Mouse (Mus musculus) midbrain, postnatal 0 days (tissue): ENCODE data around the gene Ss18l2. TPM values are rescaled to one million over a fixed set of nuclear protein-coding genes. Genes with fewer than 3 reads are reported as not detected.

ENCODE experiments used
- ATAC-seq: fragments of 200-750 bp; cut with Nextera tagmentation; 2 replicates; pipeline ENCODE4 v1.8.0; 2017; ENCODE audit warnings: moderate number of reproducible peaks, mild to moderate bottlenecking, moderate TSS enrichment, moderate library complexity; ENCODE audit not compliant: low FRiP score
- DNase-seq: peaks from one replicate; pipeline ENCODE4 v3.0.0-alpha.2; 2015; ENCODE audit warnings: low spot score
- H3K27ac ChIP-seq: fragments of 300-500 bp; sonication (generic); 2 replicates; pipeline ENCODE4 v1.5.1; 2014; ENCODE audit warnings: low read depth, mild to moderate bottlenecking, low read length, mixed read lengths
- H3K27me3 ChIP-seq: fragments of 300-500 bp; sonication (generic); 2 replicates; pipeline ENCODE4 v1.6.1; 2014; ENCODE audit warnings: low read length, control low read depth, mixed read lengths; ENCODE audit not compliant: insufficient read depth
- H3K36me3 ChIP-seq: fragments of 300-500 bp; sonication (generic); 2 replicates; pipeline ENCODE4 v1.6.1; 2014; ENCODE audit warnings: low read length, control low read depth, mixed read lengths; ENCODE audit not compliant: insufficient read depth
- H3K4me1 ChIP-seq: fragments of 300-500 bp; sonication (generic); 2 replicates; pipeline ENCODE4 v1.6.1; 2014; ENCODE audit warnings: mild to moderate bottlenecking, control low read depth, antibody characterized with exemption, low read length, mixed read lengths; ENCODE audit not compliant: insufficient read depth
- H3K4me2 ChIP-seq: fragments of 300-500 bp; sonication (generic); 2 replicates; pipeline ENCODE4 v1.6.1; 2014; ENCODE audit warnings: low read depth, mild to moderate bottlenecking, low read length, mixed read lengths; ENCODE audit not compliant: poor library complexity, severe bottlenecking
- H3K4me3 ChIP-seq: fragments of 300-500 bp; sonication (generic); 2 replicates; pipeline ENCODE4 v1.5.1; 2014; ENCODE audit warnings: low read depth, mild to moderate bottlenecking, low read length, moderate library complexity
- H3K9ac ChIP-seq: fragments of 300-500 bp; sonication (generic); replicated peaks from 2 replicates; pipeline ENCODE4 v1.6.1; 2014; ENCODE audit warnings: mild to moderate bottlenecking, low read length, moderate library complexity, mixed read lengths; ENCODE audit not compliant: poor library complexity, severe bottlenecking
- H3K9me3 ChIP-seq: fragments of 300-500 bp; sonication (generic); 2 replicates; pipeline ENCODE4 v1.6.1; 2016; ENCODE audit warnings: low read length, control low read depth
- CTCF ChIP-seq: IDR thresholded peaks from 2 replicates; pipeline ENCODE4 v1.5.1; 2016; ENCODE audit warnings: antibody characterized with exemption, mild to moderate bottlenecking
- WGBS: fragments of 180-500 bp; shearing (Covaris S2); extraction: QIAGEN DNeasy Blood & Tissue Kit; methylation state at CpG from one replicate; pipeline ENCODE4 v1.1.7; 2014; 5-methylcytosine and 5-hydroxymethylcytosine counted together
- polyA plus RNA-seq: library from polyadenylated mRNA; unstranded; fragments of >200 nt; fragmentation: Nextera tagmentation; extraction: Ambion mirVana; gene quantifications from 2 replicates; pipeline ENCODE4 v1.2.1, GENCODE M21; 2015
- total RNA-seq: library from RNA; depleted of rRNA; stranded (reverse); fragments of >200 nt; gene quantifications from 2 replicates; pipeline ENCODE4 v1.2.3, GENCODE M21; 2014

Ss18l2 gene
- total and polyA plus RNA-seq, 2 experiments from 2014 or later: 59.6 to 204 TPM

GRCm38 (mm10) chr9:121690734-121691133, 19.4 kb upstream of the Ss18l2 start:
- Histone ChIP-seq H3K4me2 (peak overlapping the region; percentile 54), H3K9ac (0 out of 2 replicates have a peak overlapping the region, but pooled peaks have one; percentile 19), H3K27ac (peak overlapping the region; percentile 80), H3K27me3 (no peaks in the 10 kb centered on the region), H3K36me3 (peaks cover 26% of the 10 kb centered on the region), H3K9me3 (no peaks in the 10 kb centered on the region), H3K4me1 (peaks cover 6% of the 10 kb centered on the region; the same call in 1 of the 2 replicates), H3K4me3 (peak overlapping the region; percentile 27; the same call in 1 of the 2 replicates)
- no peak for DNase-seq
- ATAC-seq: peak; percentile 41; the same call in 1 of the 2 replicates
- 55% methylated on average over 7 of the region's 7 CpGs for WGBS
- TF ChIP-seq CTCF: no peak

GRCm38 (mm10) chr9:121694736-121695135, 15.4 kb upstream of the Ss18l2 start:
- no peak overlapping the region for H3K4me2 ChIP-seq
- 83% methylated on average over 12 of the region's 12 CpGs for WGBS
- no peaks in the 10 kb centered on the region for H3K9me3 ChIP-seq
- ATAC-seq (no peak), DNase-seq (no peak)
- H3K36me3 ChIP-seq: peaks cover 23% of the 10 kb centered on the region; the same call in 1 of the 2 replicates
- H3K27ac ChIP-seq: no peak overlapping the region
- TF ChIP-seq CTCF: no peak
- no peak overlapping the region for H3K9ac ChIP-seq
- H3K4me1 ChIP-seq: peaks cover 6% of the 10 kb centered on the region; the same call in 1 of the 2 replicates
- no peaks in the 10 kb centered on the region for H3K27me3 ChIP-seq
- no peak overlapping the region for H3K4me3 ChIP-seq

GRCm38 (mm10) chr9:121696626-121697025, 13.5 kb upstream of the Ss18l2 start:
- H3K9me3 ChIP-seq: no peaks in the 10 kb centered on the region
- peaks cover 23% of the 10 kb centered on the region; the same call in 1 of the 2 replicates for H3K36me3 ChIP-seq
- DNase-seq (no peak), ATAC-seq (peak; percentile 21; the same call in 1 of the 2 replicates)
- H3K27me3 ChIP-seq: no peaks in the 10 kb centered on the region
- H3K4me2 ChIP-seq: no peak overlapping the region
- 92% methylated on average over 9 of the region's 9 CpGs for WGBS
- no peak for TF ChIP-seq CTCF
- H3K9ac ChIP-seq: no peak overlapping the region
- H3K27ac ChIP-seq: no peak overlapping the region
- no peaks in the 10 kb centered on the region for H3K4me1 ChIP-seq
- H3K4me3 ChIP-seq: no peak overlapping the region

DNA sequence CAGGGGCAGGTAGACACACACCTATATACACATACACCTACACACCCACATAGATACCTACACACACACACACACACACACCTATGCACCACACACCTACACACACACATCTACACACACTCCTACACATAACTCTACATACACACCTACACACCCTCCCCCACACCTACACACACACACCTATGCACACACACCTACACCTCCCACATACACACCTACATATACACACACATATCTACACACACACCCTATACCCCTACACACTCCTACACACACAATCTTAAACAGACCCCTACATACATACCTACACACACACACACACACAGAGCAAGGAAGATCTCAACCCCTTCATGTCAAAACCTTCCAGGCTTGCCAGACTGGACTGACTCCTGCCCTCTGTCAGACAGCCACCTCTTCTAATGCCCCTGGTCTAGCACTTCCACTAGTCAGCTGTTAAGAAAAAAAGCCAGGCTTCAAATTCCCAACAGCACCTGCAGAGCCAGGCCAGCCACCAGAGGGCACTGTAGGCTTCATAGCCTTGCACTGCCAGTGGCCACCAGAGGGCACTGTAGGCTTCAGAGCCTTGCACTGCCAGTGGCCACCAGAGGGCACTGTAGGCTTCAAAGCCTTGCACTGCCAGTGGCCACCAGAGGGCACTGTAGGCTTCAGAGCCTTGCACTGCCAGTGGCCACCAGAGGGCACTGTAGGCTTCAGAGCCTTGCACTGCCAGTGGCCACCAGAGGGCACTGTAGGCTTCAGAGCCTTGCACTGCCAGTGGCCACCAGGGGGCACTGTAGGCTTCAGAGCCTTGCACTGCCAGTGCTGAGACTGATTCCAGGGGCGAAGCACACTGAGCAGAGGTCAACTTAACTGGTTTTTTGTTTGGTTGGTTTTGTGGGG, 12.7 kb upstream of the Ss18l2 start:
- Histone ChIP-seq H3K4me2 (no peak overlapping the region), H3K27ac (no peak overlapping the region), H3K4me1 (no peaks in the 10 kb centered on the region), H3K9ac (no peak overlapping the region), H3K9me3 (no peaks in the 10 kb centered on the region), H3K27me3 (no peaks in the 10 kb centered on the region), H3K4me3 (no peak overlapping the region), H3K36me3 (peaks cover 20% of the 10 kb centered on the region; the same call in 1 of the 2 replicates)
- TF ChIP-seq CTCF: peak; percentile 98
- WGBS: 100% methylated on average over 1 of the region's 1 CpGs
- ATAC-seq (peak; percentile 67), DNase-seq (peak; percentile 51)

- Histone ChIP-seq H3K9me3 (no peaks in the 10 kb centered on the region), H3K4me3 (peak overlapping the region; percentile 68), H3K4me1 (peaks cover 5% of the 10 kb centered on the region; the same call in 1 of the 2 replicates), H3K4me2 (peak overlapping the region; percentile 97), H3K9ac (peak overlapping the region; percentile 77), H3K36me3 (no peaks in the 10 kb centered on the region), H3K27me3 (peaks cover 3% of the 10 kb centered on the region; the same call in 1 of the 2 replicates), H3K27ac (no peak overlapping the region)
- no peak for DNase-seq
- 33% methylated on average over 11 of the region's 11 CpGs for WGBS
- ATAC-seq: no peak
- TF ChIP-seq CTCF: no peak
These were observed 5.9 kb upstream of the Ss18l2 start for GRCm38 (mm10) chr9:121704261-121704645.
